Mouse (Mus musculus) limb, embryonic 13.5 days (tissue): Measurements from ENCODE around the gene Alkbh7. TPM values are rescaled to one million over a fixed set of nuclear protein-coding genes. Genes with fewer than 3 reads are reported as not detected.

Experiments
- ATAC-seq: fragments of 200-750 bp; cut with Nextera tagmentation; 2 replicates; pipeline ENCODE4 v1.8.0; 2017; ENCODE audit warnings: low read depth, moderate number of reproducible peaks, moderate TSS enrichment; ENCODE audit not compliant: low FRiP score
- H3K27ac ChIP-seq: fragments of 300-500 bp; sonication (generic); 2 replicates; pipeline ENCODE4 v1.5.1; 2015; ENCODE audit warnings: inconsistent platforms, mild to moderate bottlenecking, moderate library complexity
- H3K27me3 ChIP-seq: fragments of 300-500 bp; sonication (generic); 2 replicates; pipeline ENCODE4 v1.6.1; 2015; ENCODE audit warnings: mild to moderate bottlenecking, inconsistent platforms
- H3K36me3 ChIP-seq: fragments of 300-500 bp; sonication (generic); 2 replicates; pipeline ENCODE4 v1.6.1; 2015; ENCODE audit warnings: inconsistent platforms, mild to moderate bottlenecking, moderate library complexity
- H3K4me1 ChIP-seq: fragments of 300-500 bp; sonication (generic); 2 replicates; pipeline ENCODE4 v1.6.1; 2015; ENCODE audit warnings: inconsistent platforms
- H3K4me2 ChIP-seq: fragments of 300-500 bp; sonication (generic); replicated peaks from 2 replicates; pipeline ENCODE4 v1.6.1; 2015; ENCODE audit warnings: inconsistent platforms, mild to moderate bottlenecking, moderate library complexity
- H3K4me3 ChIP-seq: fragments of 300-500 bp; sonication (generic); 2 replicates; pipeline ENCODE4 v1.5.1; 2015; ENCODE audit warnings: moderate library complexity, mild to moderate bottlenecking, inconsistent platforms
- H3K9ac ChIP-seq: fragments of 300-500 bp; sonication (generic); 2 replicates; pipeline ENCODE4 v1.6.1; 2015; ENCODE audit warnings: mild to moderate bottlenecking, inconsistent platforms
- H3K9me3 ChIP-seq: fragments of 300-500 bp; sonication (generic); 2 replicates; pipeline ENCODE4 v1.6.1; 2016; ENCODE audit warnings: inconsistent platforms
- WGBS: fragments of 180-500 bp; shearing (Covaris S2); methylation state at CpG from one replicate; pipeline ENCODE4 v1.1.7; 2015; 5-methylcytosine and 5-hydroxymethylcytosine counted together
- polyA plus RNA-seq: library from polyadenylated mRNA; unstranded; fragments of >200 nt; fragmentation: Nextera tagmentation; extraction: Ambion mirVana; gene quantifications from 2 replicates; pipeline ENCODE4 v1.2.1, GENCODE M21; 2015

Alkbh7 gene
- polyA plus RNA-seq, 1 experiment from 2014 or later = 41.7 TPM

DNA sequence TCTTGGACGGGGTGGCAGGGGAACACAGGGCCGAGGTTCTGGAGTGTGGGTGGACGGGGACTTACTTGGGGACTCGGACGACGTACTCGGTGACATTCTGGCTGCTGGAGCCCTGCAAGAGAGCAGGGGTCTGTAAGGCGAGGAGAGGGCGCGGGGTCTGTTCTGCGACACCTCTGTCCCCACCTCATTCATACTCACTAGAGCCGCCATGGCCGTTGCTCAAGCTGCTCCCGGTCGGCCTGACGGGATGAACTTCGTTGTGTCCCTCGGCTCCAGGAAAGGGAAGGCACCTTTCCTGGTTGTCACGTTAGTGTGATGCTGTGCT is 13.7 kb downstream of the Alkbh7 start:
- peak overlapping the region; percentile 79 for H3K9ac ChIP-seq
- H3K36me3 ChIP-seq = peaks cover 34% of the 10 kb centered on the region
- H3K4me1 ChIP-seq = peaks cover 19% of the 10 kb centered on the region
- H3K27ac ChIP-seq = peak overlapping the region; percentile 52; the same call in 1 of the 2 replicates
- no peaks in the 10 kb centered on the region for H3K9me3 ChIP-seq
- H3K4me3 ChIP-seq = peak overlapping the region; percentile 78
- ATAC-seq = peak; percentile 41
- H3K27me3 ChIP-seq = no peaks in the 10 kb centered on the region
- WGBS = under 1% methylated on average over 19 of the region's 19 CpGs
- peak overlapping the region; percentile 93 for H3K4me2 ChIP-seq

- Histone ChIP-seq H3K9ac (peak within 1 kb of the TSS; percentile 81), H3K4me2 (peak within 1 kb of the TSS; percentile 93), H3K4me3 (peak within 1 kb of the TSS; percentile 78), H3K36me3 (peaks cover 28% of the 10 kb centered on the region), H3K4me1 (peaks cover 19% of the 10 kb centered on the region), H3K9me3 (no peaks in the 10 kb centered on the region), H3K27me3 (no peaks in the 10 kb centered on the region), H3K27ac (peak within 1 kb of the TSS; percentile 94)
- WGBS = under 1% methylated on average over 51 of the region's 51 CpGs
- peak; percentile 96 for ATAC-seq
Observed at GRCm38 (mm10) chr17:57011236-57012141, 14.3 kb downstream of the Alkbh7 start, which contains the start of the genes Gtf2f1 and Gm17949. TSS of gene Gtf2f1 (minus strand) at chr17:57011288. TSS of gene Gm17949 (plus strand) at chr17:57011469.

DNA sequence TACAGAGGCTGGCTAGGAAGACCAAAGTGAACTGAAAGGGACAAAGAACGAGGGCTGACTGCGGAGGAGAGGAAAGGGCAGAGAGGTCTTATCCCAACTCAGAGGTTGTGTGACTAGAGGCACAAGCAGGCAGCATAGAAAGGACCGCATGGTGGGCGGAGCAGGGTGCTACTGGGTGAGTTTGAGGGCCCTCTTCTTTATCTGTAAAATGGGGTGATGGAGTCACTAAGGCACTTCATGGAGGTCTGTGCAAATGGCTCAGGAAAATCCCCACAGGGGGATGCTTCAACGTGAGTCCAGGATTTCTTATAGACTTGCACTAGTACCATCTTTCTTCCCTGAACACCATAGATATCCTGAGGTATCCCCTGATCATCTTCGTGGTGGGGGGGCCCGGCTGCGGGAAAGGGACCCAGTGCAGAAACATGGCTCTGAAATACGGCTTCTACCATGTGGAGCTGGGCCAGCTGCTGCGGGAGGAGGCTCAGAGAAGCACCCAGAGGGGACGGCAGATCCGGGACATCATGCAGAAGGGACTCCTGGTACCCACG is 15.2 kb downstream of the Alkbh7 start:
- H3K36me3 ChIP-seq = peaks cover 20% of the 10 kb centered on the region
- 71% methylated on average over 13 of the region's 13 CpGs for WGBS
- no peaks in the 10 kb centered on the region for H3K27me3 ChIP-seq
- H3K9me3 ChIP-seq = no peaks in the 10 kb centered on the region
- H3K4me1 ChIP-seq = peaks cover 19% of the 10 kb centered on the region
- peak overlapping the region; percentile 93 for H3K4me2 ChIP-seq
- ATAC-seq = no peak
- peak overlapping the region; percentile 94 for H3K27ac ChIP-seq
- H3K4me3 ChIP-seq = peak overlapping the region; percentile 78
- H3K9ac ChIP-seq = peak overlapping the region; percentile 81; the same call in 1 of the 2 replicates

- Histone ChIP-seq H3K4me1 (no peaks in the 10 kb centered on the region), H3K27me3 (no peaks in the 10 kb centered on the region), H3K4me3 (no peak overlapping the region), H3K36me3 (peaks cover 55% of the 10 kb centered on the region), H3K9me3 (no peaks in the 10 kb centered on the region; the same call in 1 of the 2 replicates), H3K4me2 (no peak overlapping the region), H3K27ac (no peak overlapping the region), H3K9ac (no peak overlapping the region)
- ATAC-seq = no peak
- WGBS = 90% methylated on average over 2 of the region's 2 CpGs
Observed at GRCm38 (mm10) chr17:57019693-57020092, 22.6 kb downstream of the Alkbh7 start.

- Histone ChIP-seq H3K27me3 (no peaks in the 10 kb centered on the region), H3K27ac (no peak overlapping the region), H3K4me1 (no peaks in the 10 kb centered on the region), H3K9me3 (no peaks in the 10 kb centered on the region; the same call in 1 of the 2 replicates), H3K4me2 (no peak overlapping the region), H3K4me3 (no peak overlapping the region), H3K9ac (no peak overlapping the region), H3K36me3 (peaks cover 68% of the 10 kb centered on the region)
- WGBS = 89% methylated on average over 5 of the region's 5 CpGs
- ATAC-seq = no peak
Observed at GRCm38 (mm10) chr17:57020960-57021359, 23.8 kb downstream of the Alkbh7 start.

GRCm38 (mm10) chr17:57027471-57027870 is 30.3 kb downstream of the Alkbh7 start:
- no peak overlapping the region for H3K9ac ChIP-seq
- H3K4me3 ChIP-seq = no peak overlapping the region
- H3K27me3 ChIP-seq = no peaks in the 10 kb centered on the region
- H3K4me2 ChIP-seq = no peak overlapping the region
- 90% methylated on average over 4 of the region's 4 CpGs for WGBS
- no peak overlapping the region for H3K27ac ChIP-seq
- no peak for ATAC-seq
- no peaks in the 10 kb centered on the region for H3K9me3 ChIP-seq
- peaks cover 66% of the 10 kb centered on the region for H3K36me3 ChIP-seq
- H3K4me1 ChIP-seq = peaks cover 19% of the 10 kb centered on the region

- Histone ChIP-seq H3K9me3 (no peaks in the 10 kb centered on the region), H3K4me2 (peak overlapping the region; percentile 87), H3K27ac (no peak overlapping the region), H3K4me1 (peaks cover 21% of the 10 kb centered on the region), H3K27me3 (no peaks in the 10 kb centered on the region), H3K9ac (peak overlapping the region; percentile 99), H3K36me3 (peaks cover 44% of the 10 kb centered on the region), H3K4me3 (peak overlapping the region; percentile 91)
- WGBS = 38% methylated on average over 8 of the region's 8 CpGs
- ATAC-seq = no peak
Observed at GRCm38 (mm10) chr17:57029691-57030090, 32.6 kb downstream of the Alkbh7 start.

DNA sequence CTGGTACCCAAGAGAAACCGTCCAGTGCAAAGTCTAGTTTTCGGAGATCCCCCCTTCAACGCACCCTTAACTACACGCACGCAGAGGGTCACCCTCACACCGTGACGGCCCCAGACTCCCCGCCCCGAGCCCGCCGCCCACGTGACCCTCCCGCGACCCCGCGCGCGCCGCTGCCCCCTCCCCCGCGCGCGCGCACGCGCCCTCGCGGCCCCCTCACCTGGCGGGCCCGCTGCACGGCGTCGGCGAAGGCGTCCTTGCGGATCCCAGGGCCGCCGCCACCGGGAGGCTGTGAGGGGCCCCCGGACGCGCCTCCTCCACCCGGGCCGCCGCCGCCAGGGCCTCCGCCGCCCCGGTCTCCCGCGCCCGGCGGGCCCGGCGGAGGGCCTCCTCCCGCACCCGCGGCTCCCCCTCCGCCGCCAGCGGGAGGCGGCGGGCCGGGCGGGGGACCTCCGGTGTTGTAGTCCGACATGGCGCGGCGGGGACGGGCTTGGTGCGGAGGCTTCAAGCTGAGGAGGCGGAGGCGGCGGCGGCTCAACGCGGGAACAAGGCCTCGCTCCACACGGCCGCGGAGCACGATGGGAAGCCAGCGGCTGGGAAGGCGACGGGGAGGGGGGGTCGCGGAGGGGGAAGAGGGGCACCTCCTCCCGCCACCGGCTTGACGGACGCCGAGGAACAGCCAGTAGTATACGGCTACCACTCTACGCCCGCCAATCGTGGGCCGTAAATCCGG is 34.0 kb downstream of the Alkbh7 start, which contains the start of gene Khsrp:
Gene Khsrp (minus strand): TSS at position 592 of the 730 bp plus-strand sequence.
- peak within 1 kb of the TSS; percentile 87 for H3K4me2 ChIP-seq
- H3K27ac ChIP-seq = peak within 1 kb of the TSS; percentile 91
- under 1% methylated on average over 79 of the region's 99 CpGs for WGBS
- no peaks in the 10 kb centered on the region for H3K9me3 ChIP-seq
- H3K4me1 ChIP-seq = peaks cover 21% of the 10 kb centered on the region
- H3K9ac ChIP-seq = peak within 1 kb of the TSS; percentile 99
- peak within 1 kb of the TSS; percentile 91 for H3K4me3 ChIP-seq
- H3K27me3 ChIP-seq = no peaks in the 10 kb centered on the region
- H3K36me3 ChIP-seq = peaks cover 30% of the 10 kb centered on the region
- no peak for ATAC-seq

GRCm38 (mm10) chr17:57031661-57032420 is 34.7 kb downstream of the Alkbh7 start:
- WGBS = under 1% methylated on average over 38 of the region's 38 CpGs
- Histone ChIP-seq H3K27me3 (0 out of 2 replicates have a peak, but pooled peaks cover under 1% of the 10 kb centered on the region), H3K27ac (peak overlapping the region; percentile 85), H3K4me3 (peak overlapping the region; percentile 91), H3K9me3 (no peaks in the 10 kb centered on the region), H3K4me1 (peaks cover 21% of the 10 kb centered on the region), H3K9ac (peak overlapping the region; percentile 65), H3K4me2 (peak overlapping the region; percentile 70), H3K36me3 (peaks cover 23% of the 10 kb centered on the region)
- ATAC-seq = peak; percentile 98

GRCm38 (mm10) chr17:57032854-57033253 is 35.7 kb downstream of the Alkbh7 start:
- peaks cover 13% of the 10 kb centered on the region for H3K36me3 ChIP-seq
- H3K4me1 ChIP-seq = peaks cover 21% of the 10 kb centered on the region
- H3K4me3 ChIP-seq = peak overlapping the region; percentile 47
- 86% methylated on average over 4 of the region's 4 CpGs for WGBS
- peaks cover 10% of the 10 kb centered on the region for H3K27me3 ChIP-seq
- no peak overlapping the region for H3K9ac ChIP-seq
- H3K27ac ChIP-seq = no peak overlapping the region
- H3K4me2 ChIP-seq = peak overlapping the region; percentile 70; the same call in 1 of the 2 replicates
- no peak for ATAC-seq
- no peaks in the 10 kb centered on the region for H3K9me3 ChIP-seq

GRCm38 (mm10) chr17:57038978-57039377 is 41.8 kb downstream of the Alkbh7 start:
- H3K4me2 ChIP-seq = no peak overlapping the region
- no peak overlapping the region for H3K9ac ChIP-seq
- peaks cover 5% of the 10 kb centered on the region; the same call in 1 of the 2 replicates for H3K9me3 ChIP-seq
- peaks cover 27% of the 10 kb centered on the region for H3K27me3 ChIP-seq
- WGBS = 36% methylated on average over 8 of the region's 8 CpGs
- no peaks in the 10 kb centered on the region for H3K36me3 ChIP-seq
- H3K4me3 ChIP-seq = no peak overlapping the region
- H3K27ac ChIP-seq = no peak overlapping the region
- ATAC-seq = no peak
- H3K4me1 ChIP-seq = no peaks in the 10 kb centered on the region
